Mouse (Mus musculus) mature B cell (primary cell): ENCODE measurements around the gene Ncapg2.

Experiments used
- in situ Hi-C: fragments of 300-500 bp; cut with MboI; formaldehyde crosslinking; loops from 2 replicates; pipeline ENCODE4 v1.14.3; 2019

The Ncapg2 gene

GRCm38 (mm10) chr12:116405045-116405835 lies at the start of gene Ncapg2:
TSS of gene Ncapg2 (plus strand) at chr12:116405402.
- in situ Hi-C loops: no loop called here

- in situ Hi-C loops: no loop called here
Measured at GRCm38 (mm10) chr12:116362091-116362490, 43.1 kb upstream of the Ncapg2 start.

- in situ Hi-C loops: no loop called here
Measured at GRCm38 (mm10) chr12:116366900-116367299, 38.3 kb upstream of the Ncapg2 start.

- in situ Hi-C loops: no loop called here
Measured at GRCm38 (mm10) chr12:116367346-116367745, 37.9 kb upstream of the Ncapg2 start.

- in situ Hi-C loops: no loop called here
Measured at GRCm38 (mm10) chr12:116368857-116369256, 36.3 kb upstream of the Ncapg2 start.

GRCm38 (mm10) chr12:116383101-116383500 lies 22.1 kb upstream of the Ncapg2 start:
- in situ Hi-C loops: no loop called here

GRCm38 (mm10) chr12:116383995-116384394 lies 21.2 kb upstream of the Ncapg2 start:
- in situ Hi-C loops: no loop called here

GRCm38 (mm10) chr12:116386802-116387201 lies 18.4 kb upstream of the Ncapg2 start:
- in situ Hi-C loops: no loop called here

GRCm38 (mm10) chr12:116389868-116390267 lies 15.3 kb upstream of the Ncapg2 start:
- in situ Hi-C loops: no loop called here

- in situ Hi-C loops: no loop called here
Measured at GRCm38 (mm10) chr12:116394327-116394726, 10.9 kb upstream of the Ncapg2 start.

- in situ Hi-C loops: no loop called here
Measured at GRCm38 (mm10) chr12:116395312-116395711, 9.9 kb upstream of the Ncapg2 start.

- in situ Hi-C loops: no loop called here
Measured at GRCm38 (mm10) chr12:116396072-116396695, 9.0 kb upstream of the Ncapg2 start.

GRCm38 (mm10) chr12:116404012-116404679 lies 1.1 kb upstream of the Ncapg2 start:
- in situ Hi-C loops: no loop called here

GRCm38 (mm10) chr12:116405836-116406155 lies 594 bp downstream of the Ncapg2 start:
- in situ Hi-C loops: no loop called here

- in situ Hi-C loops: no loop called here
Measured at GRCm38 (mm10) chr12:116407883-116408282, 2.7 kb downstream of the Ncapg2 start.

- in situ Hi-C loops: no loop called here
Measured at GRCm38 (mm10) chr12:116414941-116415340, 9.7 kb downstream of the Ncapg2 start.

- in situ Hi-C loops: no loop called here
Measured at GRCm38 (mm10) chr12:116416514-116416913, 11.3 kb downstream of the Ncapg2 start.

GRCm38 (mm10) chr12:116421656-116422055 lies 16.5 kb downstream of the Ncapg2 start:
- in situ Hi-C loops: no loop called here

GRCm38 (mm10) chr12:116425392-116425791 lies 20.2 kb downstream of the Ncapg2 start:
- in situ Hi-C loops: no loop called here

- in situ Hi-C loops: no loop called here
Measured at GRCm38 (mm10) chr12:116433742-116434141, 28.5 kb downstream of the Ncapg2 start.

GRCm38 (mm10) chr12:116435232-116435631 lies 30.0 kb downstream of the Ncapg2 start:
- in situ Hi-C loops: no loop called here

- in situ Hi-C loops: no loop called here
Measured at GRCm38 (mm10) chr12:116436125-116436524, 30.9 kb downstream of the Ncapg2 start.

- in situ Hi-C loops: no loop called here
Measured at GRCm38 (mm10) chr12:116438591-116438990, 33.4 kb downstream of the Ncapg2 start.
